Mouse (Mus musculus) frontal cortex, adult (tissue): ENCODE data around the gene Marcks.
A peak's percentile ranks its signal among the peaks of the same experiment; 100 is the strongest.
"Not testable (repeated sequence)": the region's sequence is repeated elsewhere in the genome, so short reads cannot be mapped to it uniquely, and the experiment has no call there.

ENCODE experiments used
- ATAC-seq: cut with Nextera tagmentation; 2 replicates; pipeline ENCODE4 v1.9.2; 2017; ENCODE audit warnings: mild to moderate bottlenecking, moderate library complexity, mixed read lengths; ENCODE audit not compliant: low TSS enrichment

Gene Marcks

GRCm38 (mm10) chr10:37135951-37136751 is 2.6 kb downstream of the Marcks start:
- peak; percentile 19 for ATAC-seq

- ATAC-seq: no peak
Observed at GRCm38 (mm10) chr10:37133876-37134708, 4.6 kb downstream of the Marcks start.

GRCm38 (mm10) chr10:37132671-37133070 is 6.0 kb downstream of the Marcks start:
- ATAC-seq: no peak

GRCm38 (mm10) chr10:37129652-37130051 is 9.1 kb downstream of the Marcks start:
- ATAC-seq: no peak

GRCm38 (mm10) chr10:37115329-37115728 is 23.4 kb downstream of the Marcks start:
- ATAC-seq: no peak

- ATAC-seq: no peak
Observed at GRCm38 (mm10) chr10:37112812-37113211, 25.9 kb downstream of the Marcks start.

GRCm38 (mm10) chr10:37112362-37112761 is 26.4 kb downstream of the Marcks start:
- no peak for ATAC-seq

GRCm38 (mm10) chr10:37111432-37111831 is 27.3 kb downstream of the Marcks start:
- ATAC-seq: peak; percentile 91

GRCm38 (mm10) chr10:37106871-37107627 is 31.7 kb downstream of the Marcks start:
- ATAC-seq: no peak

GRCm38 (mm10) chr10:37106303-37106702 is 32.4 kb downstream of the Marcks start:
- no peak for ATAC-seq

GRCm38 (mm10) chr10:37102227-37103080 is 36.3 kb downstream of the Marcks start:
- no peak for ATAC-seq

GRCm38 (mm10) chr10:37101733-37102132 is 37.0 kb downstream of the Marcks start:
- no peak for ATAC-seq

GRCm38 (mm10) chr10:37096529-37096928 is 42.2 kb downstream of the Marcks start:
- ATAC-seq: no peak

- no peak for ATAC-seq
Observed at GRCm38 (mm10) chr10:37095803-37096202, 42.9 kb downstream of the Marcks start.

GRCm38 (mm10) chr10:37093306-37093705 is 45.4 kb downstream of the Marcks start:
- no peak for ATAC-seq

- ATAC-seq: no peak
Observed at GRCm38 (mm10) chr10:37090411-37090810, 48.3 kb downstream of the Marcks start.

- ATAC-seq: not testable (repeated sequence)
Observed at GRCm38 (mm10) chr10:37084071-37084470, 54.6 kb downstream of the Marcks start.
